Mouse (Mus musculus) olfactory bulb, adult 2 months (tissue): Measurements from ENCODE around the gene Bcas3.

Experiments
- CTCF ChIP-seq: fragments of 200-500 bp; IDR thresholded peaks from 2 replicates; pipeline ENCODE4 v1.5.1; 2012; ENCODE audit warnings: low read depth, mild to moderate bottlenecking, low read length, moderate library complexity; ENCODE audit not compliant: insufficient read depth
- POLR2A ChIP-seq: fragments of 200-500 bp; IDR thresholded peaks from 2 replicates; pipeline ENCODE4 v1.6.1; 2012; ENCODE audit warnings: mild to moderate bottlenecking, low read depth, low read length, moderate library complexity; ENCODE audit not compliant: insufficient read depth

DNA sequence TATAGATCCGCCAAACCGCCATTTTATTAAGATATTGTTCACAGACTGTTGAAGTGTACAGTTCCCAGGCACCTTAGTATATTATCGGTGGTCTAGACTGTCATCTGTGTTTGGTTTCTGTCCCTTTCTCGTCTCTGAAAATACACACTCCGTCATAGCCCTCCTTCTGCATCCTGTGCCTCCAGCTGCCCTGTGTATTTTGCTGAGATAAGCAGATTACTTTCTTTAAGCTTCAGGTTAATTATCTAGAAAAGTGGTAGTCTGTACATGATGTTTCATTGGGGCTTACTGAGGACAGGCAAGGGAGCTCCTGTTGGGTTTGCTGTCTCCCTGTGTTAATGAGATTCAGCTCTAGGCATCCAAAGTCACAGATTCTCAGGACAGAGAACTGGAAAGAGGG lies 146.6 kb downstream of the Bcas3 start:
- no peak for TF ChIP-seq CTCF
- TF ChIP-seq POLR2A, result no peak
